Mouse (Mus musculus) gastrocnemius, adult 18-20 months (tissue): ENCODE measurements around the gene Stard3nl. TPM values are rescaled to one million over a fixed set of nuclear protein-coding genes. Genes with fewer than 3 reads are reported as not detected.
A peak's percentile ranks its signal among the peaks of the same experiment; 100 is the strongest.
"Not testable (repeated sequence)": the region's sequence is repeated elsewhere in the genome, so short reads cannot be mapped to it uniquely, and the experiment has no call there.

ENCODE experiments used
- DNase-seq: peaks from one replicate; pipeline ENCODE4 v3.0.0; 2021; ENCODE audit warnings: low spot score
- total RNA-seq, 2 experiments: library from RNA; stranded (reverse); gene quantifications; 2 replicates each; pipeline ENCODE4 v1.2.3; 2021

Stard3nl gene
- total RNA-seq, 2 experiments from 2014 or later: 5.8 to 6.6 TPM

GRCm38 (mm10) chr13:19389434-19389833 is 6.2 kb downstream of the Stard3nl start:
- no peak for DNase-seq

DNA sequence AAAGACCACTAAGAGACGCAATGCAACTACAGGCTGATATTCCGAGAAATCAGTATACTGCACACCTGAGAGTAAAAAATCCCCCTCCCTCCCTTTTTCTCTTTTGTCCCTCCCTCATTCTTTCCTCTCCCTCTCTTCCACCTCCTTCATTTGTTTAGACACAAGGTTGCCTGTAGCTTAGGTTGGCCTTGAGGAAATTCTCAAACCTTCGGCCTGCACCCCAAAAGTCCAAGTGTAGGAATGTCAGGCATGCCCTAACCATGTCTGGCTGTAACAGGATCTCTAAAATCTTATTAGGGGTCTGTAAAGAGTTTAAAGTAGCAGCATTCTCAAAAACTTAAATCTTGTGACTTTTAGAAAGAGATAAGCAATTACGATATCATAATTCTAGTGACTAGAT is 10.4 kb downstream of the Stard3nl start:
- no peak for DNase-seq

GRCm38 (mm10) chr13:19381112-19381828 is 14.3 kb downstream of the Stard3nl start:
- no peak for DNase-seq

DNA sequence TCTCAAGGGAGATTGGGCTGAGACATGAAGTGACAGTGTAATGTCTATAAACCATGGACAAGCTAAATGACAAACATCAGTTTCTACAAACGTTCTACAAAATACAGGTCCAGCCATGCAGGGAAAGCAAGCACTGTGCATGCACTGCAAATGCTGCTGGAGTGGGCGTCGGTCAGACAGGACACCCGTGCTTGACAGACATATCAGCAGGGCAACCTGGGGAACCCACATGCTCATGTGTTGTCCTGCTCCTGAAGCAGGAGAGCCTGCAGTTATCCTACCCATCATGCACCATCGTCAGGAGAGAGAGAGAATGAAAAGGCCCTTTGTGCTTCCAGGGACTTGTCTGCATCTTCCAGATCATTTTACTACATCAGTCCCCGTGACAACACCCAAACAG is 16.3 kb downstream of the Stard3nl start:
- DNase-seq: no peak

GRCm38 (mm10) chr13:19372133-19372729 is 23.4 kb downstream of the Stard3nl start:
- DNase-seq: no peak

GRCm38 (mm10) chr13:19368817-19369216 is 26.8 kb downstream of the Stard3nl start:
- no peak for DNase-seq

DNA sequence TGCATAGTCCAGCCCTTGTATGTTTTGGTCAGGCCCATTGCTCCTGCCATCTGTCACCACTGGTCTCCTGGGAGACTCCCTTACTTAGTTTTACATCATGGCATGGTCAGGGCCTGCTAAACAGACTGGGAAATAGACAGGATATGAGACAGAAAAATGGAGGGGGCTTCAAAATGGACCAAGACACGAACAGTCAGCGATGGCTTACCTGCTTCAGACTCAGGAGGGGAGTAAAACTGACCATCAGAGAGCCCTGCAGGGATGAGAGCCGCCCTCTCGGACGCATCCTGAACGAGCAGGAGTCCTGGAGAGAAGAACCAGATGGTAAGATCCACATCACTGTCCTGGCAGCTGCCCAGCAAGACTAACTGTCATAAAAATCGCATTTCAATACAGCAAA is 28.1 kb downstream of the Stard3nl start:
- DNase-seq: no peak

GRCm38 (mm10) chr13:19366866-19367265 is 28.7 kb downstream of the Stard3nl start:
- DNase-seq: no peak

DNA sequence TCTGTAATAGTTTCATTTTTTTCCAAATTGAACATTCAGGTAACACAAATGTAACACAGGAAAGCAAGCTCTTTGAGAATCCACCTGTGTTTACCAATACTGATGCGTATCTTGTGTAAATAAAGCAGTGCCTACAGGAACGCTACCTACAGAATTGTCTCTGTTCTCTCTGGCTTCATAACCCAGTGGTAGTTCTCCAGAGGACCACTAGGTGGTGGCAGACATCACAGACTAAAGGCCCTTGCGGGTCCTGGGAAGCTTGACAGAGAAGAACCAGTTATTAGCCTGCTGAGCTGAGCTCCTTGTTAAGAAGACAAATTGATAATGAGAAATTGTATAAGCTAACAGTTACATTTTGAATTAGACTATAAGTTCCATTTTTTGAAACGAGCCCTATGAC is 30.0 kb downstream of the Stard3nl start:
- peak; percentile 50 for DNase-seq

DNA sequence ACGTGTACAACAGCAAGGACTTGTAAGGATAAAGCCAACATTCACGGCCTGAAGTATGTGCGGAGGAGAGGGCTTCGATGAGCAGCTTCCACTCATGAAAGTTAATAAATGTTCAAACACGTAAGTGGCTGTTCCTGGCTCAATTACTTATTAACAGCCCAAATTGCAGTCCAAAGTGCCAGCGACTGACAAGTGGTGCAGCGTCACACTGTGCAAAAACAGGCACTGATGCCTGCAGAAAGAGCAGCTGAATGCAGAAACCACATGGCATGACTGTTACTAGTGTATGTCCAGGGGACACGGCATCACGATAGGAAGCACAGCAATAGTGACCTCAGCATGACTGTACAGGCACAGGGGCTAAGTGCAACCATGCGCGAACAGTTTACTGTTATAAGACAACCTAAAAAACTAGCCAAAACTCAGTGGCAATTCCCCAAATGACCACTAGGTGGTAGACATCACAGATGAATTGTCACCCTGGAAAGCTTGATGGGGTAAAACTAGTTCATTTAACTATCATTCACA is 31.3 kb downstream of the Stard3nl start:
- peak; percentile 42 for DNase-seq

GRCm38 (mm10) chr13:19362358-19362757 is 33.2 kb downstream of the Stard3nl start:
- DNase-seq: no peak

- no peak for DNase-seq
Observed at GRCm38 (mm10) chr13:19358027-19358426, 37.6 kb downstream of the Stard3nl start.

- DNase-seq: no peak
Observed at GRCm38 (mm10) chr13:19357301-19357700, 38.3 kb downstream of the Stard3nl start.

DNA sequence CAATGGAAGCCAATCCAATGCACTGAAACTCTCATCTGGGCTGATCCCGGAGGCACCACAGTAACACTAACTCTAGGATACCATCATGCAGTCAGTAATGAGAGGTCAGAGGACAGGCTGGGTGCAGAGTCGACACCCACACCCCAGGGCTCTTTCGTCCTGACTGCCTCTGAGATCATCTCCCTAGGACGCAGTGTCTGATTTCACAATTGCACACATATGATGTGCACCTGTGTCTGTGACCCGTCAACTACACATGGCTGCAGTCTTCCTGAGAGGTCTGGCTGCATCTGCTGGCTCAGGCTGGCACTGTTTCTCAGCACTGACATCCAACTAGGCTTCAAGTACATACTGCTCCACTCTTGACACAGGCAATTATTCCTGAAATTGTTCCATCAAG is 38.9 kb downstream of the Stard3nl start:
- no peak for DNase-seq

GRCm38 (mm10) chr13:19356120-19356519 is 39.5 kb downstream of the Stard3nl start:
- DNase-seq: no peak

- no peak for DNase-seq
Observed at GRCm38 (mm10) chr13:19352795-19353194, 42.8 kb downstream of the Stard3nl start.

DNA sequence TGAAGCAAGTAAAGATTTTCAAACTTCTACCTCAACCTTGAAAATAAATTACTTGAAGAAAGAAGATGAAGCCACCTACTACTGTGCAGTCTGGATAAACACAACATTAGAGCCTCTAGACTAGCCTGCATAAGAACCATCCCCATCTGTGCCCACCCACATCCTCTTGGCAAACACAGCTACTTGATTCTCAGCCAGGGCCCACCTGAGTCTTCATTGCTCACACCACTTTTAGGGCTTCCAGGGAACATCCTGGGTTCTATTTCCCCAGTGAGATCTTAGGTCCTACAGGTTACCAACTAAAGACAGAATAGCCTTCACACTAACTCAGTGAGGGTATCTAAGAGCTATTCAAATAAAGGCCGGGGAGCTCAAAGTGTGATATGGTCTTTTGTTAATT is 55.2 kb downstream of the Stard3nl start:
- DNase-seq: not testable (repeated sequence)

DNA sequence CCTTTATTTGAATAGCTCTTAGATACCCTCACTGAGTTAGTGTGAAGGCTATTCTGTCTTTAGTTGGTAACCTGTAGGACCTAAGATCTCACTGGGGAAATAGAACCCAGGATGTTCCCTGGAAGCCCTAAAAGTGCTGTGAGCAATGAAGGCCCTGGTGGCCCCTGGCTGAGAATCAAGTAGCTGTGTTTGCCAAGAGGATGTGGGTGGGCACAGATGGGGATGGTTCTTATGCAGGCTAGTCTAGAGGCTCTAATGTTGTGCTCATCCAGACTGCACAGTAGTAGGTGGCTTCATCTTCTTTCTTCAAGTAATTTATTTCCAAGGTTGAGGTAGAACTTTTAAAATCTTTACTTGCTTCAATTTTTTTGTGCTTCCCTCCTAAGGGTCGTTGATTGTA is 59.3 kb downstream of the Stard3nl start:
- DNase-seq: not testable (repeated sequence)

Other genes with a start within 250 kb of the Stard3nl start
- 100 to 1,000 TPM; 111 to 112 TPM for gene Epdr1, start 224.1 kb upstream of the Stard3nl start, total RNA-seq
- 1 to 10 TPM; 1.8 to 3.6 TPM for gene Sfrp4, start 227.3 kb upstream of the Stard3nl start, total RNA-seq